Comparison of ENCODE assay signal across 8 mouse cellular contexts in genomic region chr2:103797491-103798009, GRCm38 (mm10). TPM values are rescaled to one million over a fixed set of nuclear protein-coding genes. Genes with fewer than 3 reads are reported as not detected.
A peak's percentile ranks its signal among the peaks of the same experiment; 100 is the strongest.
DNase-seq lines count a peak whose midpoint lies in the region; ATAC-seq lines count a peak whose summit lies in the region.

TSS of gene Caprin1 (minus strand) at chr2:103797649.

- no peaks in the 10 kb centered on the region for H3K9me3 ChIP-seq in forebrain, embryonic 14.5 days (replicated peaks; ENCODE audit: control insufficient read depth, low read length)
- no peaks in the 10 kb centered on the region for H3K9me3 ChIP-seq in neural tube, embryonic 15.5 days (replicated peaks)

- H3K4me1 ChIP-seq in forebrain, embryonic 14.5 days (ENCODE audit: control insufficient read depth, insufficient read depth, low read length): peaks cover 10% of the 10 kb centered on the region
- peaks cover 28% of the 10 kb centered on the region for H3K4me1 ChIP-seq in neural tube, embryonic 15.5 days

- peak; percentile 92 for DNase-seq in ES-CJ7 (ENCODE audit: low read depth, low spot score)
- peak; percentile 94 for DNase-seq in cerebellum, adult 11 months
- DNase-seq in forebrain, embryonic 14.5 days (ENCODE audit: low spot score): peak; percentile 97
- peak; percentile 92 to 93 for DNase-seq in heart, postnatal 14 days
- peak; percentile 94 for DNase-seq in layer of hippocampus, adult 11-12 months (ENCODE audit: low spot score)
- DNase-seq in lung, adult 18-20 months: peak; percentile 92 to 94
- peak; percentile 93 for DNase-seq in testis, postnatal 14 days (ENCODE audit: low spot score)

- peak within 1 kb of the TSS; percentile 99 for H3K9ac ChIP-seq in forebrain, embryonic 14.5 days (ENCODE audit: low read length)
- peak within 1 kb of the TSS; percentile 96 for H3K9ac ChIP-seq in neural tube, embryonic 15.5 days (replicated peaks)

- H3K36me3 ChIP-seq in forebrain, embryonic 14.5 days (ENCODE audit: control insufficient read depth, insufficient read depth, low read length): peaks cover 15% of the 10 kb centered on the region
- H3K36me3 ChIP-seq in neural tube, embryonic 15.5 days: peaks cover 4% of the 10 kb centered on the region

- WGBS in forebrain, embryonic 14.5 days: under 1% methylated on average over 33 of the region's 33 CpGs
- 0% methylated on average over 33 of the region's 33 CpGs for WGBS in neural tube, embryonic 15.5 days

- peak; percentile 95 for ATAC-seq in forebrain, embryonic 14.5 days
- ATAC-seq in neural tube, embryonic 15.5 days (ENCODE audit: low FRiP score): peak; percentile 94

- H3K27ac ChIP-seq in forebrain, embryonic 14.5 days (ENCODE audit: low read depth, low read length): peak within 1 kb of the TSS; percentile 100
- peak within 1 kb of the TSS; percentile 100 for H3K27ac ChIP-seq in neural tube, embryonic 15.5 days (replicated peaks)

- peak within 1 kb of the TSS; percentile 93 for H3K4me3 ChIP-seq in forebrain, embryonic 14.5 days (ENCODE audit: low read depth, low read length)
- peak within 1 kb of the TSS; percentile 78 for H3K4me3 ChIP-seq in neural tube, embryonic 15.5 days (replicated peaks)

- H3K4me2 ChIP-seq in forebrain, embryonic 14.5 days (ENCODE audit: low read length): peak within 1 kb of the TSS; percentile 61
- H3K4me2 ChIP-seq in neural tube, embryonic 15.5 days: peak within 1 kb of the TSS; percentile 65

- H3K27me3 ChIP-seq in forebrain, embryonic 14.5 days (replicated peaks; ENCODE audit: control insufficient read depth, insufficient read depth, low read length): no peaks in the 10 kb centered on the region
- H3K27me3 ChIP-seq in neural tube, embryonic 15.5 days (replicated peaks): no peaks in the 10 kb centered on the region

- intact Hi-C loops in heart, postnatal 14 days (cut with DNase I): loop anchor here (2.0 to 5.0 kb wide), 3 partner anchors 37 to 175 kb away; partner anchors contain the start of gene Nat10

RNA-seq across cellular contexts. Expression of gene Caprin1, which starts in this region (rescaled TPM):
- polyA plus RNA-seq in forebrain, embryonic 14.5 days (2014; fragmentation: Nextera tagmentation; extraction: Ambion mirVana): 434 and 479 TPM in 2 replicates
- total RNA-seq in heart, postnatal 14 days (2021): 100 to 1,000 TPM; 211 to 220 TPM
- 304 and 308 TPM in 2 replicates for polyA plus RNA-seq in neural tube, embryonic 15.5 days (2015; fragmentation: Nextera tagmentation; extraction: Ambion mirVana)

Comparison
In these comparisons a context has a peak if more than half of its experiments do, and no peak if none do; other contexts are left out.
1. Peak in every context shown above with its lines: DNase-seq, ATAC-seq, H3K4me3 ChIP-seq and H3K27ac ChIP-seq.